Mouse (Mus musculus) adrenal gland, postnatal 0 days (tissue): ENCODE data around the gene Pcsk5. TPM values are rescaled to one million over a fixed set of nuclear protein-coding genes. Genes with fewer than 3 reads are reported as not detected.

ENCODE experiments used
- polyA plus RNA-seq: library from polyadenylated mRNA; unstranded; fragments of >200 nt; fragmentation: Nextera tagmentation; extraction: Ambion mirVana; gene quantifications from 2 replicates; pipeline ENCODE4 v1.2.1, GENCODE M21; 2015

Pcsk5 gene
- polyA plus RNA-seq: 33.6 and 80.2 TPM in 2 replicates

DNA sequence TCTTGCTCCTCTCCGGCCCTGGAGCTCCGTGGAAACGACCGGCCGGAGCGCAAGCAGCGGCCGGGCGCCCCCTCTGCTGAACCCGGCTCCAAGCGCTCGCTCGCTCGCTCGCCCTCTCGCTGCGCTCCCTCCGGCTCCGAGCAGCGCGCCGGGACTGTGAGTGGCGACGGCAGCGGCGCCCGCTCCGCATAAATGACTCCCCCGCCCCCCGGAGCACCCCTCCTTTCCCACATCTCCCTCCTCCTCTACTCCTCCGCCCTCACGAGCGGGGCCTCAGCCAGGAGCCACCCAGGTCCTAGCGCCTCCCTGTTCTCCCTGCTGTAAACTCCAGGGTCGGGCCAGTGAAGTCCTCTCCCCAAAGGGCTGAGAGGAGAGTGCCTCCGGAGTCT lies at the start of gene Pcsk5:
Pcsk5 (minus strand) TSS at position 162 of the 389 bp plus-strand sequence.

DNA sequence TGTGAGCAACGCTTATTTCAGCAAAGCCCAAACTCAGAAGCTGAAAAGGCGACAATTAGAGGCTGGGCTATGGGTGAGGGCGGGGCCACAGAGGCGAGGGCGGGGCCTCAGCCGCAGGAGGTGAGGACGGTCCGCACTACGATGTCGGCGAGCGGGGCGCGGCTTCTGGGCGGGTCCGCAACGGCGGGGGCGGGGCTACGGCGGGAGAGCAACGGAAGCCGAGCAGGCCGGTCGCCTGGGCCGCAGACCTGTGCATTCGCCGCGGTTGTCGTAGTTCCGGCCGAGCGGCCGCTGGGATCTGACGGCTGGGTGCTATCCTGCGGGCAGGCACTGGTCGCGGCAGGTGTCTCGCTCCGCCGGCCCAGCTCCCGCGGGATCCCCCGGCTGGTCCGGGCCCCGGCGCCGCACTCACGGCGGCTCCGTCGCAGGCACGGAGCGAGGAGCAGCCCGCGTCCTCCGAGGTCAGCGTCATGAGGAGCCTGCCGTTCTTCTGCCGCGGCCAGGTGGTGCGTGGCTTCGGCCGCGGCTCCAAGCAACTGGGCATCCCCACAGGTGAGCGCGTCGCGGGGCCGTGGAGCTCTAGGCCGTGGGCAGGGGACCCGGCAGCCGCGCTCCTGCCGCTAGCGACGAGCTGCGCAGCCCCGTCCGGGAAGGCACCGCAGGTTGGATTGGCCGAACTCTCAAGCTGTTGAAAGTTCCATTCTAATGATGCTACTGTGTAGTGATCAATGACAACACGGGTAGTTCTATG lies 443.4 kb downstream of the Pcsk5 start, which contains the start of gene Rfk:
Rfk (plus strand) TSS at position 203 of the 751 bp plus-strand sequence.

